Mouse (Mus musculus) midbrain, embryonic 12.5 days (tissue): ENCODE measurements at regions not wholly inside any gene's neighbourhood (a gene's known extent, or its start where the extent isn't known, plus 50 kb on each side); places are given as distances from the start of the nearest gene placed in this dataset.

Experiments
- ATAC-seq: fragments of 200-750 bp; cut with Nextera tagmentation; 2 replicates; pipeline ENCODE4 v1.8.0; 2017; ENCODE audit warnings: low read depth, moderate TSS enrichment, moderate library complexity; ENCODE audit not compliant: low FRiP score
- H3K27ac ChIP-seq: fragments of 300-500 bp; sonication (generic); replicated peaks from 2 replicates; pipeline ENCODE4 v1.5.1; 2016; ENCODE audit warnings: mild to moderate bottlenecking
- H3K27me3 ChIP-seq: fragments of 300-500 bp; sonication (generic); 2 replicates; pipeline ENCODE4 v1.6.1; 2016; ENCODE audit warnings: mild to moderate bottlenecking
- H3K36me3 ChIP-seq: fragments of 300-500 bp; sonication (generic); 2 replicates; pipeline ENCODE4 v1.6.1; 2016
- H3K4me1 ChIP-seq: fragments of 300-500 bp; sonication (generic); 2 replicates; pipeline ENCODE4 v1.6.1; 2016
- H3K4me2 ChIP-seq: fragments of 300-500 bp; sonication (generic); replicated peaks from 2 replicates; pipeline ENCODE4 v1.6.1; 2016; ENCODE audit warnings: mild to moderate bottlenecking, moderate library complexity
- H3K4me3 ChIP-seq: fragments of 300-500 bp; sonication (generic); 2 replicates; pipeline ENCODE4 v1.5.1; 2016; ENCODE audit warnings: mild to moderate bottlenecking
- H3K9ac ChIP-seq: fragments of 300-500 bp; sonication (generic); replicated peaks from 2 replicates; pipeline ENCODE4 v1.6.1; 2016; ENCODE audit warnings: mild to moderate bottlenecking, moderate library complexity
- H3K9me3 ChIP-seq: fragments of 300-500 bp; sonication (generic); 2 replicates; pipeline ENCODE4 v1.6.1; 2016; ENCODE audit warnings: mild to moderate bottlenecking
- WGBS: fragments of 180-500 bp; shearing (Covaris S2); methylation state at CpG from one replicate; pipeline ENCODE4 v1.1.7; 2016; 5-methylcytosine and 5-hydroxymethylcytosine counted together

DNA sequence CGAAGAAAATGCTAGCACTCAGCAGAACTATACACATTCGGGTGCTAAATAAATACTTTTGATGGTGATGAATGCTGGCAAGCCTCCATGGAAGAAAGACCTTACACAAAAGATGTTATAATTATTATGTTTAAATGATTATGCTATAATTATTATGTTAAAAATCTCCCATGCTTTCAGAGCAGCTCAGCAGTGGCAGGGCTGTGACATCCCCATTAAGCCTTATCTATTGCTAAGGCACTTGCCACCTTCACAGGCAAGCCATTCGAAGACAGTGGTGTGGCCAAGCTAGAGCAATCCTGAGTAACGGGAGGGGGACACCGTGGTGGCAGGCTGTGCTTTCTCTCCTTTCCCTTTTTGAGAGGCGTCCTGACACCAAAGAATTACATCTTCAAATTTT, 869.9 kb downstream of the Tmem182 start:
- Histone ChIP-seq H3K9me3 (no peaks in the 10 kb centered on the region), H3K27ac (no peak overlapping the region), H3K9ac (no peak overlapping the region), H3K36me3 (no peaks in the 10 kb centered on the region), H3K4me2 (no peak overlapping the region), H3K4me3 (no peak overlapping the region), H3K4me1 (no peaks in the 10 kb centered on the region), H3K27me3 (no peaks in the 10 kb centered on the region)
- ATAC-seq = no peak
- WGBS = 60% methylated on average over 6 of the region's 6 CpGs

DNA sequence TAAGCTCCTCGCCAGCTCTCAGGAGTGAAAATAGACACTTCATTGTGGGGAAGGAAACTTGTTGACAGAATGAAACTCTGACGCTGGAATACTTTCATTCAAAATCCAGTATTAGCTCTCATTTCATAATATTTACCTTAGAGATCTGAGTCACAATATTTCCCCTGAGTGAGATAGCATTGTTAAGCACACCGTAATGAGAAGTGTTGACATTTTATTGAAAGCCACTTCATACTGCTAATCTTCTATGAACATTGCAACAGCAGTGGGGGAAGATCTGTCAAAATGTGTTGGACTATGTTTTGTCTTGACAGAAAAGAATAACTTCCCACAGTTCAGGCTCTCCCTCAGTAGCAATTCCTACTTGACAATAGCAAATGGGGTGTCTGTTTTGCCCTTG, 900.3 kb downstream of the Tmem182 start:
- Histone ChIP-seq H3K9ac (no peak overlapping the region), H3K4me1 (no peaks in the 10 kb centered on the region), H3K4me2 (no peak overlapping the region), H3K27ac (no peak overlapping the region), H3K27me3 (no peaks in the 10 kb centered on the region), H3K9me3 (no peaks in the 10 kb centered on the region), H3K4me3 (no peak overlapping the region), H3K36me3 (no peaks in the 10 kb centered on the region)
- ATAC-seq = no peak
- WGBS = 73% methylated on average over 3 of the region's 3 CpGs

DNA sequence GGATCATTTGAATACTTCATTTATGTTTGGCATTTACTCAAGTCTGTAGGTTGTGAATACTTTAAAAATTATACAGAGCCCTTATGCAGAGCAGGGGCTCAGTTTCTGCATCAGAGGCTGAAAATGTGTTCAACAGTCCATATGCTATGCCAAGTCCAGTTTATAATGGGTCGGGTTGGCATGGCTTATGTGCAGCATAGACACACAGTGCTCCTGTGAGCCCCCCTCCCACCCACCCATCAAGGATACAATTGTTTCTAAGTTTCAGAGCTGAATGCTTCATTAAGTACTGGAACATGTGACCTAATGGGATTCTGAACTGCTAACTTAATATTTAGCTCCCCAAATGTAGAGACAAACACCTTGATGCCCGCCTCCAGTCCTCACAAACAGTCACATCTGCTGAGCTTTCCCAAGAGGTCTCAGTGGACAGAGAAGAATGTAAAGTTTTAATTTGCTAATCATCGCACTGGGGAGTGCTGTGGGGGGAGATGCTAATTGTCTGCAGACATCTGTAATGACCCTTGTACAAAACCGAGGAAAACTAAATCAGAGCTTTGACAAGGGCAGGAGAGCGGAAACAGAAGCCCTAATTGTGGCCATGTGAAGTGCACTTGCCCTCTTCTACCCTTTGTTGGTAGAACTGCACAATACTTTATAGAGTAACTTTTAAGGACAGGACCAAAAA, 937.4 kb downstream of the Tmem182 start:
- Histone ChIP-seq H3K4me3 (no peak overlapping the region), H3K4me1 (peaks cover 12% of the 10 kb centered on the region), H3K9me3 (no peaks in the 10 kb centered on the region), H3K9ac (no peak overlapping the region), H3K4me2 (no peak overlapping the region), H3K27ac (no peak overlapping the region), H3K36me3 (no peaks in the 10 kb centered on the region), H3K27me3 (no peaks in the 10 kb centered on the region)
- peak; percentile 52; the same call in 1 of the 2 replicates for ATAC-seq
- 51% methylated on average over 5 of the region's 5 CpGs for WGBS

DNA sequence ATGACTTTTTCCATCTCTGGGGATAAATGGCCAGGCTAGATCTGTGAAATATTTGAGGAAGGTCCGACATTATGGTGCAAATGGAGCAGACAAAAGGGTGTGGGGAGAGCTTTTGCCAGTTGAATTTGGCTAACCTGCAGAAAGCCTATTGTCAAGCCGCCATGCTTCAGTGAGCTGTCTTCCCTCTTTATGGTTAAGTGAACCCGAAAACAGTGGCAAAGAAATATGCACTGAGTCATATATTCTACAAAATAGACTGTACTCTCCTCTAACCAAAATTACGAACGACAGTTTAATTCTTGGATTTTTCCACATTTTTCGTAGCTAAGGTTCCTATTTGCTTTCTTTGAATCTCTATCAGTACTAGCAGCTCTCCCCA, 937.9 kb downstream of the Tmem182 start:
- Histone ChIP-seq H3K4me2 (no peak overlapping the region), H3K9ac (no peak overlapping the region), H3K4me1 (peaks cover 12% of the 10 kb centered on the region), H3K9me3 (no peaks in the 10 kb centered on the region), H3K27ac (no peak overlapping the region), H3K36me3 (no peaks in the 10 kb centered on the region), H3K4me3 (no peak overlapping the region), H3K27me3 (no peaks in the 10 kb centered on the region)
- 42% methylated on average over 6 of the region's 6 CpGs for WGBS
- ATAC-seq = no peak

DNA sequence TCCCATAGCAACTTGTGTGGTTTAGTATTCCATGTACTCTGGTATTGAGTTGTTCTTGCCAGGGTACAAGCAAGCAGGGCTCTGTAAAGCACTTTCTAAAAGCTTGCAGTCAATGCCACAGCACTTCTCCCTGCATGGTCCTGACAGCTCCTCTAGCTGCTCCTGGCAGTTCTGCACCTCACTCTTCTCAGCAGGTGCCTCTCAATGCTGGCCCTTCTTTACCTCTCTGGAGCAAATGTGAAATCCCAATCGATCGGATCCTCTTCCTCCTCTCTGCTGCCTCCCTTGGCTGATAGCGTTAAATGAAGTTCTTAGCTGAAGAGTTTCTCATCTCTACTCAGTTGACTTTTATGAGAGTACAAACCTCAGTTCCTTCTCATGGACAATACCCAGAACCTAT, 939.1 kb downstream of the Tmem182 start:
- peaks cover 12% of the 10 kb centered on the region for H3K4me1 ChIP-seq
- 57% methylated on average over 3 of the region's 3 CpGs for WGBS
- H3K9me3 ChIP-seq = no peaks in the 10 kb centered on the region
- no peak overlapping the region for H3K4me3 ChIP-seq
- no peaks in the 10 kb centered on the region for H3K27me3 ChIP-seq
- no peak overlapping the region for H3K27ac ChIP-seq
- no peak for ATAC-seq
- no peaks in the 10 kb centered on the region for H3K36me3 ChIP-seq
- no peak overlapping the region for H3K9ac ChIP-seq
- H3K4me2 ChIP-seq = no peak overlapping the region

DNA sequence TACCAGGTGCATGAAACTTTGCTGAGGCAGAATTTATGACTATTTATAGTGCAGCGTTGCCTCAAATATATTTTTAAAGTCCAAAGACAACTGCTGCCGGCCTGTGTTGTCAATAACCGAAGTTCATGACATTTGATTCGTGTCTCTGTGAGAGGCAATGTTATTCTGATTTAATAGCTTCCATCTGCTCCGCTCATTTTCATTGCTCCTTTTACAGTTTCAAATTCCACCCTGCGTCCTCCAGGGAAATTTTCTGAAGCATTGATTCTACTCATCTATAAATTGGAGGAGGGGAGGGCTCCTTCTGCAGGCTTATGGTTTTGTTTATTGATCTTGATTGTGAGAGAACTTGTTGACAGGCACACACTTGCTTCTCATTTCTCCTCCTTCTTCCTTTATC, 936.2 kb upstream of the Pou3f3 start:
- no peak overlapping the region for H3K9ac ChIP-seq
- no peaks in the 10 kb centered on the region for H3K27me3 ChIP-seq
- H3K36me3 ChIP-seq = no peaks in the 10 kb centered on the region
- H3K9me3 ChIP-seq = no peaks in the 10 kb centered on the region
- H3K4me2 ChIP-seq = no peak overlapping the region
- H3K27ac ChIP-seq = no peak overlapping the region
- no peak for ATAC-seq
- H3K4me1 ChIP-seq = no peaks in the 10 kb centered on the region
- no peak overlapping the region for H3K4me3 ChIP-seq
- WGBS = 79% methylated on average over 6 of the region's 6 CpGs
